Mouse (Mus musculus): Measurements from ENCODE around the gene Dtd1. TPM values are rescaled to one million over a fixed set of nuclear protein-coding genes. Genes with fewer than 3 reads are reported as not detected.
"Not testable (repeated sequence)": the region's sequence is repeated elsewhere in the genome, so short reads cannot be mapped to it uniquely, and the experiment has no call there.

The Dtd1 gene
- polyA plus RNA-seq (2012; rRNA removed), result 16.5 and 18.2 TPM in 2 replicates

GRCm38 (mm10) chr2:144599831-144600687 is at the start of gene Dtd1:
Dtd1 (plus strand) TSS chr2:144599897.
- DNase-seq (ENCODE audit: low read depth), result peak; percentile 36

- DNase-seq (ENCODE audit: low read depth), result no peak
Observed at GRCm38 (mm10) chr2:144550529-144550928, 49.2 kb upstream of the Dtd1 start, which contains the start of gene Rbbp9. Rbbp9 (minus strand) TSS chr2:144550869.

GRCm38 (mm10) chr2:144553905-144554304 is 45.8 kb upstream of the Dtd1 start:
- no peak for DNase-seq (ENCODE audit: low read depth)

GRCm38 (mm10) chr2:144555286-144555819 is 44.3 kb upstream of the Dtd1 start:
- DNase-seq (ENCODE audit: low read depth), result peak; percentile 12

GRCm38 (mm10) chr2:144555820-144556552 is 43.7 kb upstream of the Dtd1 start, which contains the start of gene Sec23b:
Sec23b (plus strand) TSS chr2:144556229.
- DNase-seq (ENCODE audit: low read depth), result peak; percentile 78

GRCm38 (mm10) chr2:144588723-144589122 is 11.0 kb upstream of the Dtd1 start:
- no peak for DNase-seq (ENCODE audit: low read depth)

GRCm38 (mm10) chr2:144593036-144593435 is 6.7 kb upstream of the Dtd1 start:
- not testable (repeated sequence) for DNase-seq (ENCODE audit: low read depth)

GRCm38 (mm10) chr2:144593951-144594651 is 5.6 kb upstream of the Dtd1 start, which contains the start of gene Smim26:
Smim26 (plus strand) TSS chr2:144594054.
- peak; percentile 27 for DNase-seq (ENCODE audit: low read depth)

GRCm38 (mm10) chr2:144598006-144598405 is 1.7 kb upstream of the Dtd1 start:
- DNase-seq (ENCODE audit: low read depth), result no peak

GRCm38 (mm10) chr2:144601576-144601975 is 1.9 kb downstream of the Dtd1 start:
- no peak for DNase-seq (ENCODE audit: low read depth)

- DNase-seq (ENCODE audit: low read depth), result no peak
Observed at GRCm38 (mm10) chr2:144613956-144614355, 14.3 kb downstream of the Dtd1 start.

- DNase-seq (ENCODE audit: low read depth), result no peak
Observed at GRCm38 (mm10) chr2:144617074-144617874, 17.6 kb downstream of the Dtd1 start.

GRCm38 (mm10) chr2:144621491-144621890 is 21.8 kb downstream of the Dtd1 start:
- DNase-seq (ENCODE audit: low read depth), result no peak

- no peak for DNase-seq (ENCODE audit: low read depth)
Observed at GRCm38 (mm10) chr2:144633551-144633950, 33.9 kb downstream of the Dtd1 start.

- no peak for DNase-seq (ENCODE audit: low read depth)
Observed at GRCm38 (mm10) chr2:144634231-144634630, 34.5 kb downstream of the Dtd1 start.

- no peak for DNase-seq (ENCODE audit: low read depth)
Observed at GRCm38 (mm10) chr2:144634729-144635128, 35.0 kb downstream of the Dtd1 start.

- DNase-seq (ENCODE audit: low read depth), result peak; percentile 31
Observed at GRCm38 (mm10) chr2:144635644-144636320, 36.1 kb downstream of the Dtd1 start.

- no peak for DNase-seq (ENCODE audit: low read depth)
Observed at GRCm38 (mm10) chr2:144637204-144637603, 37.5 kb downstream of the Dtd1 start.

GRCm38 (mm10) chr2:144637671-144638395 is 38.1 kb downstream of the Dtd1 start:
- DNase-seq (ENCODE audit: low read depth), result no peak
